Mouse (Mus musculus) olfactory bulb, adult 2 months (tissue): Measurements from ENCODE around the gene Antxr2. TPM values are rescaled to one million over a fixed set of nuclear protein-coding genes. Genes with fewer than 3 reads are reported as not detected.

Experiments
- H3K27ac ChIP-seq: fragments of 200-500 bp; 2 replicates; pipeline ENCODE4 v1.5.1; 2012; ENCODE audit warnings: low read depth, low read length; ENCODE audit not compliant: insufficient read depth
- H3K4me1 ChIP-seq: fragments of 200-500 bp; 2 replicates; pipeline ENCODE4 v1.6.1; 2012; ENCODE audit warnings: low read length; ENCODE audit not compliant: control insufficient read depth, insufficient read depth
- H3K4me3 ChIP-seq: fragments of 200-500 bp; 2 replicates; pipeline ENCODE4 v1.5.1; 2012; ENCODE audit warnings: mild to moderate bottlenecking, low read depth, low read length, moderate library complexity; ENCODE audit not compliant: insufficient read depth
- CTCF ChIP-seq: fragments of 200-500 bp; IDR thresholded peaks from 2 replicates; pipeline ENCODE4 v1.5.1; 2012; ENCODE audit warnings: low read depth, mild to moderate bottlenecking, low read length, moderate library complexity; ENCODE audit not compliant: insufficient read depth
- POLR2A ChIP-seq: fragments of 200-500 bp; IDR thresholded peaks from 2 replicates; pipeline ENCODE4 v1.6.1; 2012; ENCODE audit warnings: mild to moderate bottlenecking, low read depth, low read length, moderate library complexity; ENCODE audit not compliant: insufficient read depth
- WGBS: fragments of 180-500 bp; shearing (Covaris S2); methylation state at CpG from one replicate; pipeline ENCODE4 v1.1.7; 2018; 5-methylcytosine and 5-hydroxymethylcytosine counted together
- polyA plus RNA-seq: library from polyadenylated mRNA; stranded (reverse); fragments of >200 nt; gene quantifications from 2 replicates; pipeline ENCODE4 v1.2.4, GENCODE M21; 2012; ENCODE audit warnings: low replicate concordance; ENCODE audit not compliant: missing spikeins, insufficient read depth, insufficient read length

Antxr2 gene
- polyA plus RNA-seq, 1 experiment = not detected

GRCm38 (mm10) chr5:97964444-97964843, 66.4 kb downstream of the Antxr2 start:
- TF ChIP-seq CTCF = no peak
- TF ChIP-seq POLR2A = no peak
- Histone ChIP-seq H3K27ac (no peak overlapping the region), H3K4me1 (no peaks in the 10 kb centered on the region), H3K4me3 (no peak overlapping the region)
- 66% methylated on average over 2 of the region's 2 CpGs for WGBS

- Histone ChIP-seq H3K4me1 (no peaks in the 10 kb centered on the region), H3K4me3 (no peak overlapping the region), H3K27ac (no peak overlapping the region)
- WGBS = 88% methylated on average over 3 of the region's 3 CpGs
- TF ChIP-seq POLR2A (no peak), CTCF (no peak)
Observed at GRCm38 (mm10) chr5:97962512-97962911, 68.3 kb downstream of the Antxr2 start.

- WGBS = 88% methylated on average over 7 of the region's 7 CpGs
- Histone ChIP-seq H3K4me1 (no peaks in the 10 kb centered on the region), H3K27ac (no peak overlapping the region), H3K4me3 (no peak overlapping the region)
- TF ChIP-seq POLR2A (no peak), CTCF (no peak)
Observed at GRCm38 (mm10) chr5:97961786-97962185, 69.1 kb downstream of the Antxr2 start.

- Histone ChIP-seq H3K27ac (no peak overlapping the region), H3K4me3 (no peak overlapping the region), H3K4me1 (no peaks in the 10 kb centered on the region)
- WGBS = 92% methylated on average over 2 of the region's 2 CpGs
- TF ChIP-seq CTCF (no peak), POLR2A (no peak)
Observed at GRCm38 (mm10) chr5:97959651-97960050, 71.2 kb downstream of the Antxr2 start.

GRCm38 (mm10) chr5:97959010-97959409, 71.8 kb downstream of the Antxr2 start:
- no peaks in the 10 kb centered on the region for H3K4me1 ChIP-seq
- H3K27ac ChIP-seq = no peak overlapping the region
- no peak overlapping the region for H3K4me3 ChIP-seq
- 79% methylated on average over 3 of the region's 3 CpGs for WGBS
- TF ChIP-seq CTCF (no peak), POLR2A (no peak)

GRCm38 (mm10) chr5:97957501-97957900, 73.3 kb downstream of the Antxr2 start:
- Histone ChIP-seq H3K4me3 (no peak overlapping the region), H3K4me1 (no peaks in the 10 kb centered on the region), H3K27ac (no peak overlapping the region)
- 80% methylated on average over 5 of the region's 5 CpGs for WGBS
- no peak for TF ChIP-seq CTCF
- no peak for TF ChIP-seq POLR2A

GRCm38 (mm10) chr5:97954193-97954772, 76.6 kb downstream of the Antxr2 start:
- H3K4me1 ChIP-seq = no peaks in the 10 kb centered on the region

GRCm38 (mm10) chr5:97953241-97953920, 77.5 kb downstream of the Antxr2 start:
- Histone ChIP-seq H3K4me3 (no peak overlapping the region), H3K27ac (no peak overlapping the region), H3K4me1 (no peaks in the 10 kb centered on the region)
- TF ChIP-seq POLR2A (no peak), CTCF (no peak)
- WGBS = 70% methylated on average over 11 of the region's 11 CpGs

More at GRCm38 (mm10) chr5:97954193-97954772, 76.6 kb downstream of the Antxr2 start:
- TF ChIP-seq CTCF (no peak), POLR2A (no peak)
- H3K4me3 ChIP-seq = no peak overlapping the region
- H3K27ac ChIP-seq = no peak overlapping the region
- WGBS = 93% methylated on average over 5 of the region's 5 CpGs

- WGBS = 90% methylated on average over 3 of the region's 3 CpGs
- Histone ChIP-seq H3K4me1 (no peaks in the 10 kb centered on the region), H3K27ac (no peak overlapping the region), H3K4me3 (no peak overlapping the region)
- TF ChIP-seq POLR2A (no peak), CTCF (no peak)
Observed at GRCm38 (mm10) chr5:97947261-97947660, 83.6 kb downstream of the Antxr2 start.

GRCm38 (mm10) chr5:97946236-97946635, 84.6 kb downstream of the Antxr2 start:
- no peaks in the 10 kb centered on the region for H3K4me1 ChIP-seq
- WGBS = 96% methylated on average over 4 of the region's 4 CpGs
- TF ChIP-seq CTCF (no peak), POLR2A (no peak)

More at GRCm38 (mm10) chr5:97946236-97946635, 84.6 kb downstream of the Antxr2 start:
- Histone ChIP-seq H3K27ac (no peak overlapping the region), H3K4me3 (no peak overlapping the region)
